Mouse (Mus musculus) CH12.LX (cell line): ENCODE results near the gene Rtbdn. TPM values are rescaled to one million over a fixed set of nuclear protein-coding genes. Genes with fewer than 3 reads are reported as not detected.

ENCODE experiments used
- DNase-seq: peaks from one replicate; pipeline ENCODE4 v3.0.0-alpha.2; 2013; ENCODE audit errors: extremely low read depth
- H3K27ac ChIP-seq: 2 replicates; pipeline ENCODE4 v1.5.1; 2012; ENCODE audit warnings: low read depth, mild to moderate bottlenecking, control low read depth, moderate library complexity; ENCODE audit not compliant: insufficient read depth
- H3K27me3 ChIP-seq: replicated peaks from 2 replicates; pipeline ENCODE3; 2012; ENCODE audit warnings: inconsistent platforms
- H3K36me3 ChIP-seq, 2 experiments: replicated peaks in 1 of 2; 2 replicates each; pipeline versions ENCODE3 to v1.6.1; 2012; ENCODE audit warnings: inconsistent platforms in 1 of 2, low read length in 1 of 2, mild to moderate bottlenecking in 1 of 2, mixed read lengths in 1 of 2, moderate library complexity in 1 of 2; ENCODE audit not compliant: control insufficient read depth in 1 of 2, insufficient read depth in 1 of 2
- H3K4me1 ChIP-seq, 2 experiments: 2 replicates each; pipeline ENCODE4 v1.6.1; 2012; ENCODE audit warnings: inconsistent platforms in 1 of 2, moderate library complexity in 1 of 2; ENCODE audit not compliant: insufficient read depth in 2 of 2, control insufficient read depth in 1 of 2
- H3K4me2 ChIP-seq: 2 replicates; pipeline ENCODE4 v1.6.1; 2012; ENCODE audit warnings: low read depth, mild to moderate bottlenecking, control low read depth; ENCODE audit not compliant: poor library complexity, insufficient read depth, severe bottlenecking
- H3K4me3 ChIP-seq, 3 experiments: fragments of 150-350 bp in 1 of 3; sonication (generic) in 1 of 3; replicated peaks in 1 of 3; 2 replicates each; pipeline versions ENCODE3 to v1.5.1; 2011 to 2012; ENCODE audit warnings: low read depth in 2 of 3, low read length in 2 of 3, mild to moderate bottlenecking in 2 of 3, moderate library complexity in 2 of 3, control low read depth in 1 of 3, improper control_type of control experiment in 1 of 3, inconsistent platforms in 1 of 3, mixed read lengths in 1 of 3; ENCODE audit not compliant: poor library complexity in 1 of 3
- H3K79me2 ChIP-seq: replicated peaks from 2 replicates; pipeline ENCODE4 v1.6.1; 2012; ENCODE audit warnings: mild to moderate bottlenecking, moderate library complexity; ENCODE audit not compliant: control insufficient read depth, poor library complexity, insufficient read depth, severe bottlenecking; ENCODE audit errors: extremely low read depth
- H3K9ac ChIP-seq: 2 replicates; pipeline ENCODE4 v1.6.1; 2012; ENCODE audit warnings: low read depth, mild to moderate bottlenecking, control low read depth, moderate library complexity; ENCODE audit not compliant: insufficient read depth
- H3K9me3 ChIP-seq: replicated peaks from 2 replicates; pipeline ENCODE3; 2012; ENCODE audit warnings: low read length, inconsistent platforms, mixed read lengths
- BHLHE40 ChIP-seq: IDR thresholded peaks from 2 replicates; pipeline ENCODE4 v1.6.1; 2011; ENCODE audit warnings: mild to moderate bottlenecking, low read depth, low read length, improper control_type of control experiment
- CHD1 ChIP-seq: IDR thresholded peaks from 2 replicates; pipeline ENCODE4 v1.6.1; 2012; ENCODE audit warnings: low read depth, low read length, improper control_type of control experiment, inconsistent platforms
- CHD2 ChIP-seq: IDR thresholded peaks from 2 replicates; pipeline ENCODE4 v1.6.1; 2011; ENCODE audit warnings: low read length, improper control_type of control experiment
- CTCF ChIP-seq, 2 experiments: IDR thresholded peaks in 1 of 2; conservative IDR thresholded peaks in 1 of 2; 2 replicates each; pipeline ENCODE4 v1.5.1; 2011 to 2012; ENCODE audit warnings: low read depth in 2 of 2, low read length in 2 of 2, improper control_type of control experiment in 1 of 2, inconsistent platforms in 1 of 2, mild to moderate bottlenecking in 1 of 2, moderate library complexity in 1 of 2
- E2F4 ChIP-seq: IDR thresholded peaks from 2 replicates; pipeline ENCODE4 v1.6.1; 2011; ENCODE audit warnings: low read depth, low read length, improper control_type of control experiment; ENCODE audit not compliant: insufficient replicate concordance
- ELF1 ChIP-seq: IDR thresholded peaks from 2 replicates; pipeline ENCODE4 v1.6.1; 2014; ENCODE audit warnings: low read depth, mild to moderate bottlenecking, inconsistent platforms, low read length, improper control_type of control experiment
- ETS1 ChIP-seq: conservative IDR thresholded peaks from 2 replicates; pipeline ENCODE4 v1.6.1; 2012; ENCODE audit warnings: low read depth, mild to moderate bottlenecking, inconsistent platforms, low read length, improper control_type of control experiment, moderate library complexity
- GABPA ChIP-seq: IDR thresholded peaks from 2 replicates; pipeline ENCODE4 v1.6.1; 2012; ENCODE audit warnings: low read depth, low read length, improper control_type of control experiment, inconsistent platforms; ENCODE audit not compliant: insufficient replicate concordance
- HCFC1 ChIP-seq: IDR thresholded peaks from 2 replicates; pipeline ENCODE4 v1.6.1; 2012; ENCODE audit warnings: low read depth, mild to moderate bottlenecking, inconsistent platforms, low read length, improper control_type of control experiment
- IRF4 ChIP-seq: IDR thresholded peaks from 2 replicates; pipeline ENCODE4 v1.6.1; 2014; ENCODE audit warnings: low read depth, mild to moderate bottlenecking, inconsistent platforms, low read length, improper control_type of control experiment
- KAT2A ChIP-seq: IDR thresholded peaks from 2 replicates; pipeline ENCODE4 v1.6.1; 2012; ENCODE audit warnings: low read length, improper control_type of control experiment, inconsistent platforms; ENCODE audit not compliant: insufficient replicate concordance
- MAFK ChIP-seq: IDR thresholded peaks from 2 replicates; pipeline ENCODE4 v1.6.1; 2011; ENCODE audit warnings: low read length, improper control_type of control experiment; ENCODE audit not compliant: insufficient replicate concordance
- MAX ChIP-seq: IDR thresholded peaks from 2 replicates; pipeline ENCODE4 v1.6.1; 2011; ENCODE audit warnings: low read length, improper control_type of control experiment
- MAZ ChIP-seq: IDR thresholded peaks from 2 replicates; pipeline ENCODE4 v1.6.1; 2012; ENCODE audit warnings: low read depth, mild to moderate bottlenecking, inconsistent platforms, low read length, improper control_type of control experiment, moderate library complexity
- MEF2A ChIP-seq: IDR thresholded peaks from 2 replicates; pipeline ENCODE4 v1.6.1; 2014; ENCODE audit warnings: low read depth, mild to moderate bottlenecking, inconsistent platforms, low read length, improper control_type of control experiment, borderline replicate concordance
- MXI1 ChIP-seq: IDR thresholded peaks from 2 replicates; pipeline ENCODE4 v1.6.1; 2011; ENCODE audit warnings: mild to moderate bottlenecking, low read depth, low read length, improper control_type of control experiment
- MYC ChIP-seq: IDR thresholded peaks from 2 replicates; pipeline ENCODE4 v1.6.1; 2011; ENCODE audit warnings: low read depth, mild to moderate bottlenecking, improper control_type of control experiment, low read length
- NELFE ChIP-seq: IDR thresholded peaks from 2 replicates; pipeline ENCODE4 v1.6.1; 2011; ENCODE audit warnings: low read depth, low read length, improper control_type of control experiment
- NRF1 ChIP-seq: IDR thresholded peaks from 2 replicates; pipeline ENCODE4 v1.6.1; 2014; ENCODE audit warnings: low read depth, mild to moderate bottlenecking, inconsistent platforms, low read length, improper control_type of control experiment, moderate library complexity
- PAX5 ChIP-seq: IDR thresholded peaks from 2 replicates; pipeline ENCODE4 v1.6.1; 2012; ENCODE audit warnings: low read length, inconsistent platforms, mixed read lengths
- POLR2A ChIP-seq: IDR thresholded peaks from 2 replicates; pipeline ENCODE4 v1.6.1; 2011; ENCODE audit warnings: low read depth, mild to moderate bottlenecking, improper control_type of control experiment, low read length
- RCOR1 ChIP-seq: conservative IDR thresholded peaks from 2 replicates; pipeline ENCODE4 v1.6.1; 2012; ENCODE audit warnings: low read depth, mild to moderate bottlenecking, inconsistent platforms, low read length, improper control_type of control experiment
- SIN3A ChIP-seq: IDR thresholded peaks from 2 replicates; pipeline ENCODE4 v1.6.1; 2012; ENCODE audit warnings: low read length, improper control_type of control experiment, inconsistent platforms
- SMC3 ChIP-seq: IDR thresholded peaks from 2 replicates; pipeline ENCODE4 v1.6.1; 2011; ENCODE audit warnings: low read depth, low read length, improper control_type of control experiment
- TBP ChIP-seq: conservative IDR thresholded peaks from 2 replicates; pipeline ENCODE4 v1.6.1; 2011; ENCODE audit warnings: low read depth, low read length, improper control_type of control experiment
- TCF12 ChIP-seq: IDR thresholded peaks from 2 replicates; pipeline ENCODE4 v1.6.1; 2014; ENCODE audit warnings: low read depth, mild to moderate bottlenecking, inconsistent platforms, low read length, improper control_type of control experiment
- ZC3H11A ChIP-seq: IDR thresholded peaks from 2 replicates; pipeline ENCODE4 v1.6.1; 2012; ENCODE audit warnings: low read depth, mild to moderate bottlenecking, inconsistent platforms, low read length, improper control_type of control experiment
- ZKSCAN1 ChIP-seq: IDR thresholded peaks from 2 replicates; pipeline ENCODE4 v1.6.1; 2012; ENCODE audit warnings: low read depth, inconsistent platforms, low read length, improper control_type of control experiment, borderline replicate concordance
- ZNF384 ChIP-seq: IDR thresholded peaks from 2 replicates; pipeline ENCODE4 v1.6.1; 2012; ENCODE audit warnings: low read depth, low read length, improper control_type of control experiment, inconsistent platforms
- dilution Hi-C: fragments of 300-500 bp; cut with MboI; formaldehyde crosslinking; loops from 2 replicates; pipeline ENCODE4 v1.14.3; 2020; ENCODE audit warnings: low sequenced_read_pairs; ENCODE audit not compliant: extremely low pct_unique_long_range_greater_than_20kb, extremely low pct_ligation_motif_present
- in situ Hi-C: fragments of 300-500 bp; cut with MboI; formaldehyde crosslinking; loops from 3 replicates; pipeline ENCODE4 v1.14.3; 2019; ENCODE audit warnings: low sequenced_read_pairs, low pct_ligation_motif_present, low pct_unique_long_range_greater_than_20kb, mixed read lengths
- polyA plus RNA-seq: library from polyadenylated mRNA; unstranded; fragments of >175 nt; gene quantifications from 2 replicates; pipeline ENCODE4 v1.2.1, GENCODE M21; 2012; ENCODE audit warnings: low read depth; ENCODE audit not compliant: insufficient read length
- total RNA-seq, 2 experiments: library from RNA; depleted of rRNA; stranded (reverse); fragments of 300-350 nt in 1 of 2; fragments of >200 nt in 1 of 2; gene quantifications; 2 replicates each; pipeline ENCODE4 v1.2.3; 2012 to 2014

The Rtbdn gene
- total and polyA plus RNA-seq, 3 experiments = 0.21 to 1.8 TPM; not detected in 1

GRCm38 (mm10) chr8:84979599-84980421, 33.0 kb downstream of the Rtbdn start:
- Histone ChIP-seq H3K4me1 (peaks cover 29 to 52% of the 10 kb centered on the region in 2 experiments), H3K4me3 (peak overlapping the region; percentile 51 to 94 (median 68)), H3K79me2 (peaks cover 20% of the 10 kb centered on the region), H3K27me3 (no peaks in the 10 kb centered on the region), H3K36me3 (peaks cover 6 to 8% of the 10 kb centered on the region in 2 experiments), H3K9ac (peak overlapping the region; percentile 87), H3K9me3 (no peaks in the 10 kb centered on the region), H3K27ac (peak overlapping the region; percentile 94), H3K4me2 (peak overlapping the region; percentile 96)
- in situ Hi-C loops (no loop called here), dilution Hi-C loops (no loop called here)
- peak; percentile 98 for DNase-seq
- TF ChIP-seq TBP (peak; percentile 60), IRF4 (peak; percentile 64; the same call in 1 of the 2 replicates), MEF2A (peak; percentile 49; the same call in 1 of the 2 replicates), GABPA (no peak), KAT2A (0 out of 2 replicates have a peak, but pooled peaks have one; percentile 25), ZNF384 (no peak), NELFE (0 out of 2 replicates have a peak, but pooled peaks have one; percentile 12), ETS1 (peak; percentile 43), MAX (no peak), HCFC1 (peak; percentile 57), CTCF (conservative IDR thresholded peaks at IDR 0.05 in 1 of 2, IDR thresholded peaks at IDR 0.05 in 1 of 2; ENCODE audit: low read depth in 2 of 2, low read length in 2 of 2) (no peak), CHD1 (peak; percentile 99), SMC3 (no peak), E2F4 (no peak), MYC (no peak), RCOR1 (0 out of 2 replicates have a peak, but pooled peaks have one; percentile 55), MXI1 (peak; percentile 94), CHD2 (peak; percentile 84), ELF1 (peak; percentile 68), ZKSCAN1 (no peak), MAZ (peak; percentile 89), SIN3A (peak; percentile 88), TCF12 (peak; percentile 43; the same call in 1 of the 2 replicates), BHLHE40 (peak; percentile 41; the same call in 1 of the 2 replicates), PAX5 (no peak), MAFK (no peak), NRF1 (0 out of 2 replicates have a peak, but pooled peaks have one; percentile 11), ZC3H11A (no peak), POLR2A (peak; percentile 62)
